Mouse (Mus musculus) forebrain, embryonic 14.5 days (tissue): ENCODE results near the gene Emc8. TPM values are rescaled to one million over a fixed set of nuclear protein-coding genes. Genes with fewer than 3 reads are reported as not detected.
A peak's percentile ranks its signal among the peaks of the same experiment; 100 is the strongest.

Experiments used
- ATAC-seq: fragments of 200-750 bp; cut with Nextera tagmentation; 2 replicates; pipeline ENCODE4 v1.8.0; 2017; ENCODE audit warnings: mild to moderate bottlenecking, moderate library complexity
- DNase-seq: peaks from one replicate; pipeline ENCODE4 v3.0.0-alpha.2; 2015; ENCODE audit warnings: low spot score
- H3K27ac ChIP-seq: fragments of 300-500 bp; sonication (generic); 2 replicates; pipeline ENCODE4 v1.5.1; 2014; ENCODE audit warnings: low read depth, mild to moderate bottlenecking, control low read depth, low read length, moderate library complexity
- H3K27me3 ChIP-seq: fragments of 300-500 bp; sonication (generic); replicated peaks from 2 replicates; pipeline ENCODE4 v1.6.1; 2014; ENCODE audit warnings: low read length, control low read depth, mixed read lengths; ENCODE audit not compliant: control insufficient read depth, insufficient read depth
- H3K36me3 ChIP-seq: fragments of 300-500 bp; sonication (generic); 2 replicates; pipeline ENCODE4 v1.6.1; 2014; ENCODE audit warnings: low read length, control low read depth; ENCODE audit not compliant: control insufficient read depth, insufficient read depth
- H3K4me1 ChIP-seq: fragments of 300-500 bp; sonication (generic); 2 replicates; pipeline ENCODE4 v1.6.1; 2014; ENCODE audit warnings: antibody characterized with exemption, low read length, control low read depth; ENCODE audit not compliant: control insufficient read depth, insufficient read depth
- H3K4me2 ChIP-seq: fragments of 300-500 bp; sonication (generic); 2 replicates; pipeline ENCODE4 v1.6.1; 2014; ENCODE audit warnings: mild to moderate bottlenecking, control low read depth, low read length
- H3K4me3 ChIP-seq: fragments of 300-500 bp; sonication (generic); 2 replicates; pipeline ENCODE4 v1.5.1; 2014; ENCODE audit warnings: low read depth, low read length, control low read depth
- H3K9ac ChIP-seq: fragments of 300-500 bp; sonication (generic); 2 replicates; pipeline ENCODE4 v1.6.1; 2014; ENCODE audit warnings: mild to moderate bottlenecking, low read length, control low read depth, moderate library complexity
- H3K9me3 ChIP-seq: fragments of 300-500 bp; sonication (generic); replicated peaks from 2 replicates; pipeline ENCODE4 v1.6.1; 2016; ENCODE audit warnings: low read length, control low read depth, mixed read lengths; ENCODE audit not compliant: control insufficient read depth
- WGBS: fragments of 180-500 bp; shearing (Covaris S2); extraction: QIAGEN DNeasy Blood & Tissue Kit; methylation state at CpG from one replicate; pipeline ENCODE4 v1.1.7; 2014; 5-methylcytosine and 5-hydroxymethylcytosine counted together
- polyA plus RNA-seq: library from polyadenylated mRNA; unstranded; fragments of >200 nt; fragmentation: Nextera tagmentation; extraction: Ambion mirVana; gene quantifications from 2 replicates; pipeline ENCODE4 v1.2.1, GENCODE M21; 2014

Emc8 gene
- polyA plus RNA-seq, 1 experiment from 2014 or later: 216 TPM

- Histone ChIP-seq H3K9me3 (no peaks in the 10 kb centered on the region), H3K4me3 (peak overlapping the region; percentile 55), H3K4me1 (peaks cover 4% of the 10 kb centered on the region; the same call in 1 of the 2 replicates), H3K27ac (no peak overlapping the region), H3K27me3 (peaks cover 29% of the 10 kb centered on the region), H3K4me2 (peak overlapping the region; percentile 95), H3K9ac (peak overlapping the region; percentile 68), H3K36me3 (no peaks in the 10 kb centered on the region)
- ATAC-seq (peak; percentile 54; the same call in 1 of the 2 replicates), DNase-seq (no peak)
- under 1% methylated on average over 28 of the region's 42 CpGs for WGBS
Measured at GRCm38 (mm10) chr8:120634329-120634839, 34.0 kb downstream of the Emc8 start.

DNA sequence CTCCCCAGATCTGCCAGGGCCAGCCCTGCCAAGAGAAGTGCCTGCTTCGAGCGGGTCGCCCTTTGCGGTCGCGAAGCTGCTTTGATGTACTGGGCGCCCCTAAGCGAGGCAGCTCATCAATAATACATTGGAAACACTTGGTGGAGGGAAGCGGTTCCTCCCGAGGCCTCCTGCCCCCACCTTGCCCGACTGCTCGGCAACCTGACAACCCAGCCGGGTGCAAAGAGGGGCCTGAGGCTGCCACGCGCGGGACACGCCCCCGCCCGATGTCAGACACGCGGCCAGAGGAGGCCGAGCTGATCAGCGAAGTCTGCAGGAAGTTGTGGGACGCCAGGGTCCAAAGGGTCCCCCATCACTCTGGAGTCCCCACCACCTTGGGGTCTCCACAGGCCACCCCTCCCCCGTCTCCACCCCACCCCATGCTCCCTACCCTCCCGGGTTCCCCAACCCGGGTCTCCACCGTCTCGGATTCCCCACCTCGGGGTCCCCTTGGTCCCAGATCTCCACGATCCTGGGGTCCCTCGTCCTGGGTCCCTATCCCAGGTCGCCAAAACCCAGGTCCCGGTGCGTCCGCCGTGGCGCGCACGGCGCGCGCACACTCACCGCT, 34.6 kb downstream of the Emc8 start:
- H3K4me3 ChIP-seq: peak overlapping the region; percentile 55
- peak overlapping the region; percentile 68 for H3K9ac ChIP-seq
- DNase-seq: peak; percentile 23
- H3K4me2 ChIP-seq: peak overlapping the region; percentile 95
- H3K27me3 ChIP-seq: peaks cover 29% of the 10 kb centered on the region
- under 1% methylated on average over 41 of the region's 44 CpGs for WGBS
- no peak overlapping the region for H3K27ac ChIP-seq
- no peaks in the 10 kb centered on the region for H3K36me3 ChIP-seq
- ATAC-seq: no peak
- peaks cover 4% of the 10 kb centered on the region; the same call in 1 of the 2 replicates for H3K4me1 ChIP-seq
- no peaks in the 10 kb centered on the region for H3K9me3 ChIP-seq

GRCm38 (mm10) chr8:120632969-120633664, 35.3 kb downstream of the Emc8 start:
- Histone ChIP-seq H3K27me3 (peaks cover 29% of the 10 kb centered on the region), H3K4me3 (peak overlapping the region; percentile 55), H3K9me3 (no peaks in the 10 kb centered on the region), H3K9ac (peak overlapping the region; percentile 68; the same call in 1 of the 2 replicates), H3K4me2 (peak overlapping the region; percentile 95), H3K36me3 (no peaks in the 10 kb centered on the region), H3K4me1 (peaks cover 4% of the 10 kb centered on the region; the same call in 1 of the 2 replicates), H3K27ac (no peak overlapping the region)
- DNase-seq (no peak), ATAC-seq (no peak)
- 29% methylated on average over 17 of the region's 17 CpGs for WGBS

DNA sequence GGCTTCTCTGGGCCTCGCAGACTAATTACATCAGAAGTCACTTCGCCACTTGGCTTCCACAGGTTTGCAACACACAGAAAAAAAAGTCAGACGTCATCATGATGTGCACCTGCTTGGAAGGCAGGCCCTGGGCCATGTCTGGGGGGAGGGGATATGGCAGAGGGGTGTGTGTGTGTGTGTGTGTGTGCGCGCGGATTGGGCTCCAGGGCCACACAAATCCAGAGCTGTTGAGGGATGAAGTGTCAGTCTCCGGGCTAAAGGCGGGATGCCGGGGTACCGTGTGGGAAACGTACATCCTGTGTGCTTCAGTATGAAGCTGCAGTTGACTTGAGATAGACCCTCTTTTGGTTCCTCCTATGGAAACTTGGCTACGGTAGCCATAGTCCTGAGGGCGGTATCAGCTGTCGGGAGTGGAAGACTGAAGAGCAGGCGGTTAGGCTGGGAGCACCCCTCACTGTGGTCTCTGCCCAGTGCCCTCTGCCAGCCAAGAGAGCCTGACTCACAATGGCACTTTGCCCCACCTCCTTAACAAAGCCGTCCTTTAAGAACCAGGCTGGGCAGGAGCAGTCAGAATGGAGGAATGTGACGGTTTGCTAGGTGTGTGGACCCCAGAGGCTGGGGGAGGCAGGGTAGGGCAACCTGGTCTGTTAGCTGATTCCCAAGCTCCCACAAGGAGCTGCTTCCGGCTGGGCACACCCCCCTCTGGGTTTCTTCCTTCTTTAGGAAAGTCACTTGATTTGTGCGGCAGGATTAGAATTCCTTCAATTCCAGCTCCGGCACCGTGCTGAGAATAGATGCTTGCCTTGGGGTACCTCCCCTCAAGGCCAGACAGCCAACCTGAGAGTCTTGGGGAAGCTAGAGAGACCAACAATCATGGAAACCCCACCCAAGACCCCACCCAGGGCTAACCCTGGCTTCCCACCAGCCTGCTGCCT, 36.7 kb downstream of the Emc8 start:
- H3K4me3 ChIP-seq: no peak overlapping the region
- H3K4me1 ChIP-seq: peaks cover 4% of the 10 kb centered on the region; the same call in 1 of the 2 replicates
- no peak overlapping the region for H3K27ac ChIP-seq
- no peak overlapping the region for H3K4me2 ChIP-seq
- H3K36me3 ChIP-seq: no peaks in the 10 kb centered on the region
- DNase-seq (no peak), ATAC-seq (no peak)
- WGBS: 69% methylated on average over 21 of the region's 21 CpGs
- no peak overlapping the region for H3K9ac ChIP-seq
- H3K9me3 ChIP-seq: no peaks in the 10 kb centered on the region
- H3K27me3 ChIP-seq: peaks cover 29% of the 10 kb centered on the region

DNA sequence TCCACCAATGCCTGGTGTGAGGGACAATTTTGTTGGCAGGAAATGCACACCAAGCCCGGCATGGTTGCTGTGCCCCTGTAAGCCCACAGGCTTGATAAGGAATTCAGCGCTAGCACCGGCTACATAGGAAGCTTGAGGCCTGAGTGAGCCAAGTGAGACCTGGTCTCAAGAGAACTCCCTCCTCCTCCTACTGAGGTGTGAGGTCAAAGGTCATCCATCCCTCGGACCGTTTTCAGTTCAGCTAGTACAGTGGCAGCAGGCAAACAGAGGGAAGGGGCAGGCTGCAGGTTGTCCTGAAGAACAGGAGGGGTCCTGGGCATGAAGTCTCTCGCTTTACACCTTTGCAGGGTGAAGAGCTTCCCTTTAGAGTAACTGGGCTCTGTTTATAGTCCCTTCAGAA, 37.5 kb downstream of the Emc8 start:
- no peak for ATAC-seq
- H3K4me2 ChIP-seq: no peak overlapping the region
- H3K4me3 ChIP-seq: no peak overlapping the region
- H3K4me1 ChIP-seq: peaks cover 4% of the 10 kb centered on the region; the same call in 1 of the 2 replicates
- H3K27ac ChIP-seq: no peak overlapping the region
- H3K9me3 ChIP-seq: no peaks in the 10 kb centered on the region
- WGBS: 51% methylated on average over 6 of the region's 6 CpGs
- no peak overlapping the region for H3K9ac ChIP-seq
- peaks cover 26% of the 10 kb centered on the region for H3K27me3 ChIP-seq
- H3K36me3 ChIP-seq: no peaks in the 10 kb centered on the region
- DNase-seq: no peak

- Histone ChIP-seq H3K36me3 (no peaks in the 10 kb centered on the region), H3K9ac (no peak overlapping the region), H3K9me3 (no peaks in the 10 kb centered on the region), H3K27ac (no peak overlapping the region), H3K4me3 (no peak overlapping the region), H3K4me2 (no peak overlapping the region), H3K4me1 (peaks cover 4% of the 10 kb centered on the region; the same call in 1 of the 2 replicates), H3K27me3 (peaks cover 22% of the 10 kb centered on the region)
- ATAC-seq: no peak
- WGBS: 54% methylated on average over 5 of the region's 5 CpGs
- DNase-seq: no peak
Measured at GRCm38 (mm10) chr8:120630031-120630430, 38.3 kb downstream of the Emc8 start.

DNA sequence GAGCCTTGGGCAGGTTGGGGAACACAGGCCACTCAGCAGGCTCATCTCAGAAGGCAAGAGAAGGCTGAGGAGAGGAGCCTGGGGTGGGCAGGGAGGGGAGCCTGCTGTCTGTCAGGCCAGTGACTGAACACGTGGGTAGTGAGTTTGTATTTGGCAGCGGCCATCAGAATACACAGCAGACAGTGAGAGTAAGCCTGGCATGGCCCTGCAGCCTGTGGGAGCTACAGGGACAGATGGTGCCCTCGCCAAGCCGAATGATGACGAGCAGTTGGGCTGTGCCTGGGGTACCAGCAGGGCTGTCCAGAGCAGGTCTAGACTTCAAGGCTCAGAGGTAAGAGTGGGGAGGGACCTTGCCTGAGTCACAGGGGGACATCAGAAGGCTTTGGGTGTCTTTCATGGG, 41.1 kb downstream of the Emc8 start:
- H3K4me3 ChIP-seq: no peak overlapping the region
- no peak overlapping the region for H3K27ac ChIP-seq
- DNase-seq: peak; percentile 37
- ATAC-seq: no peak
- no peak overlapping the region for H3K4me2 ChIP-seq
- no peaks in the 10 kb centered on the region for H3K9me3 ChIP-seq
- 64% methylated on average over 5 of the region's 5 CpGs for WGBS
- H3K36me3 ChIP-seq: no peaks in the 10 kb centered on the region
- no peak overlapping the region for H3K9ac ChIP-seq
- 0 out of 2 replicates have a peak, but pooled peaks cover 3% of the 10 kb centered on the region for H3K27me3 ChIP-seq
- H3K4me1 ChIP-seq: no peaks in the 10 kb centered on the region

DNA sequence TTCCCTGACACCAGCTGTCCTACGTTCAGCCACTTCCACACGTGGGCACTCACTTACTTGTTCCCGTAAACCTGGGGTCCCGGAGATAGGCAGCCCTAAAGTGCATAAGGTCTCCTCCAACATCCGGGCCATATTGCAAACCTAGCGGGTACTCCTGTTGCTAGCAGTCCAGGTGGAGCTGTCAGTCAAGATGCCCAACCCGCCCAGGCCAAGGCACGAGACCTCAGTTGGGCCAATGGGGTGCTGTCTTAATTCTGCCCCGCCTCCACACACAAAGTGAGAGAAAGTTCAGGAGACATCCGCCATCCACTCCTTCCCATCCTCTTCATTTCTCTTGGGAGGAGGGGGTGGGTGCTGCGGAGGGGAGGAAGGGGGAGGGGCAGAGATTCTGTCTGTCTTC, 41.9 kb downstream of the Emc8 start:
- DNase-seq (no peak), ATAC-seq (no peak)
- H3K4me3 ChIP-seq: no peak overlapping the region
- H3K27ac ChIP-seq: no peak overlapping the region
- WGBS: 65% methylated on average over 11 of the region's 11 CpGs
- no peak overlapping the region for H3K9ac ChIP-seq
- 0 out of 2 replicates have a peak, but pooled peaks cover 3% of the 10 kb centered on the region for H3K4me1 ChIP-seq
- no peaks in the 10 kb centered on the region for H3K27me3 ChIP-seq
- H3K9me3 ChIP-seq: no peaks in the 10 kb centered on the region
- no peaks in the 10 kb centered on the region for H3K36me3 ChIP-seq
- H3K4me2 ChIP-seq: no peak overlapping the region
